Mouse (Mus musculus) limb, embryonic 14.5 days (tissue): ENCODE results near the gene Parva. TPM values are rescaled to one million over a fixed set of nuclear protein-coding genes. Genes with fewer than 3 reads are reported as not detected.

Source experiments
- ATAC-seq: fragments of 200-750 bp; cut with Nextera tagmentation; 2 replicates; pipeline ENCODE4 v1.8.0; 2017; ENCODE audit warnings: low read depth, moderate number of reproducible peaks, moderate TSS enrichment; ENCODE audit not compliant: low FRiP score
- DNase-seq: peaks from one replicate; pipeline ENCODE4 v3.0.0-alpha.2; 2015; ENCODE audit warnings: low spot score
- H3K27ac ChIP-seq: fragments of 300-500 bp; sonication (generic); replicated peaks from 2 replicates; pipeline ENCODE4 v1.5.1; 2014; ENCODE audit warnings: low read depth, mild to moderate bottlenecking, low read length, moderate library complexity, mixed read lengths
- H3K27me3 ChIP-seq: fragments of 300-500 bp; sonication (generic); 2 replicates; pipeline ENCODE4 v1.6.1; 2014; ENCODE audit warnings: low read length, mixed read lengths; ENCODE audit not compliant: control insufficient read depth, insufficient read depth
- H3K36me3 ChIP-seq: fragments of 300-500 bp; sonication (generic); 2 replicates; pipeline ENCODE4 v1.6.1; 2014; ENCODE audit warnings: mild to moderate bottlenecking, low read length, moderate library complexity, mixed read lengths; ENCODE audit not compliant: control insufficient read depth, insufficient read depth
- H3K4me1 ChIP-seq: fragments of 300-500 bp; sonication (generic); 2 replicates; pipeline ENCODE4 v1.6.1; 2014; ENCODE audit warnings: antibody characterized with exemption, low read length, mixed read lengths; ENCODE audit not compliant: control insufficient read depth, insufficient read depth
- H3K4me2 ChIP-seq: fragments of 300-500 bp; sonication (generic); replicated peaks from 2 replicates; pipeline ENCODE4 v1.6.1; 2014; ENCODE audit warnings: low read depth, mild to moderate bottlenecking, low read length, moderate library complexity; ENCODE audit not compliant: severe bottlenecking
- H3K4me3 ChIP-seq: fragments of 300-500 bp; sonication (generic); replicated peaks from 2 replicates; pipeline ENCODE4 v1.5.1; 2014; ENCODE audit warnings: low read length
- H3K9ac ChIP-seq: fragments of 300-500 bp; sonication (generic); 2 replicates; pipeline ENCODE4 v1.6.1; 2014; ENCODE audit warnings: mild to moderate bottlenecking, low read depth, low read length, moderate library complexity; ENCODE audit not compliant: severe bottlenecking
- H3K9me3 ChIP-seq: fragments of 300-500 bp; sonication (generic); 2 replicates; pipeline ENCODE4 v1.6.1; 2016; ENCODE audit warnings: low read length; ENCODE audit not compliant: control insufficient read depth
- POLR2A ChIP-seq: fragments of 200-500 bp; IDR thresholded peaks from 2 replicates; pipeline ENCODE4 v1.8.0; 2012; ENCODE audit warnings: inconsistent platforms, mild to moderate bottlenecking, moderate library complexity, borderline replicate concordance; ENCODE audit not compliant: insufficient read depth, insufficient read length; ENCODE audit errors: extremely low read depth
- WGBS: fragments of 180-500 bp; shearing (Covaris S2); extraction: QIAGEN DNeasy Blood & Tissue Kit; methylation state at CpG from one replicate; pipeline ENCODE4 v1.1.7; 2014; 5-methylcytosine and 5-hydroxymethylcytosine counted together
- polyA plus RNA-seq, 2 experiments: library from polyadenylated mRNA; depleted of rRNA in 1 of 2; stranded (reverse) in 1 of 2; unstranded in 1 of 2; fragments of >200 nt; fragmentation: Nextera tagmentation in 1 of 2; extraction: Ambion mirVana in 1 of 2; gene quantifications; 2 replicates each; pipeline versions ENCODE4 v1.2.1 to v1.2.3; 2012 to 2014

Parva gene
- polyA plus RNA-seq, 2 experiments = 82.2 to 88.8 TPM

DNA sequence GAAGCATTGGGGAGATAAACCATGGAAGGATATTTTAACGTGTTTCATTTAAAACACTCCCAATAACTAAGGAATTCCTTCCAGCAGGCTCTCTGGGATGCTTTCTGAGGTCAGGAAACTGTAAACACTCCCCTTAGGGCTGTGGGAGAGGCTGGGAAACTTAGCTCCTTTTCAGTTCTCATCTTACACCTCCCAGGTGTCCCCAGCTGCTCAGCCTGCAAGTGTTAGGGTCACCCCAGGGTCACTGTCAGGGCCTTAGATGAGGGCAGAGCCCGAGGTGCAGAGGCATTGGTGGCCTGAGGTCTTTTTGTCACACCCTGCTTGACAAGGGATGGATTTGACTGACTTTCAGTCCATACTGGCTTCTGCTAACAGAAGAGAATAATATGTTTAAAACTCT, 35.8 kb downstream of the Parva start:
- peak; percentile 36; the same call in 1 of the 2 replicates for ATAC-seq
- Histone ChIP-seq H3K4me3 (no peak overlapping the region), H3K4me1 (peaks cover 42% of the 10 kb centered on the region), H3K36me3 (peaks cover 5% of the 10 kb centered on the region; the same call in 1 of the 2 replicates), H3K9ac (no peak overlapping the region), H3K27me3 (no peaks in the 10 kb centered on the region), H3K27ac (peak overlapping the region; percentile 56), H3K9me3 (no peaks in the 10 kb centered on the region), H3K4me2 (peak overlapping the region; percentile 11; the same call in 1 of the 2 replicates)
- peak; percentile 49 for DNase-seq
- WGBS = 2% methylated on average over 2 of the region's 2 CpGs
- TF ChIP-seq POLR2A = no peak

DNA sequence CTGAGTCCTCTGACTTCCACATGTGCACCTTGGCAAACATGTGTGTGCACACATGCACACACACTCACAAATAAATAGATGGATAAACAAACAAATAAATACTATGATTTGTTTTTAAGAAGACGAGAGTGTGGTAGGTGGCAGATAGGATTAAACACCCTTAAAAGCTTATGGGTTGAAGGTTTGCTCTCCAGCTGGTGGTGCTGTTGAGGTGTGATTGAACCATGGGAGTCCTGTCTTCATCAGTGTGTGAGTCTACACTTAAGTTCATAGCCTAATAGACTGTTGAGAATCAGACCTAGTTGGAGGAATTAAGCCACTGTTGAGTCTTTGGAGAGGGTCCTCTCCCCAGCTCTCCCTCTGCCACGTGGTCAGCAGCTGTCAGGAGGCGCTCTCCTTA, 38.6 kb downstream of the Parva start:
- no peaks in the 10 kb centered on the region for H3K9me3 ChIP-seq
- H3K4me3 ChIP-seq = no peak overlapping the region
- H3K36me3 ChIP-seq = peaks cover 5% of the 10 kb centered on the region; the same call in 1 of the 2 replicates
- no peaks in the 10 kb centered on the region for H3K27me3 ChIP-seq
- 64% methylated on average over 3 of the region's 3 CpGs for WGBS
- DNase-seq (no peak), ATAC-seq (no peak)
- no peak overlapping the region for H3K9ac ChIP-seq
- peaks cover 37% of the 10 kb centered on the region for H3K4me1 ChIP-seq
- no peak for TF ChIP-seq POLR2A
- no peak overlapping the region for H3K4me2 ChIP-seq
- H3K27ac ChIP-seq = no peak overlapping the region

DNA sequence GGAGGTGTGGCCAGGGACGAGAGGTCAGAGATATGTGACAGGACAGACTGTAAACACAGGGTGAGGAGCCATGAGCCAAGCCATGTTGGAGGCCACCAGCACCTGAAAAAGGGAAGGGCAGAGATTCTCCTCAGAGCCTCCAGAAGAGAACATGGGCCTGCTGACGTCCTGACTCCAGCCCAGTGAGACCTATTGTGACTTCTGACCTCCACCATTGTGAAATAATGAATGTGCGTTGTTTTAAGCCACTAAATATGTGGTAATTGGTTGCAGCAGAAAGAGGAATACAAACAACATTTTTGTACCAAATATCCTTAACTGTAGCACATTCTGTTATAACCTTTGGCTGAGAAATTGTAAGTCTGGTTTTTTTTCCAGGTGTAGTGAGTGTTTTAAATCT, 39.5 kb downstream of the Parva start:
- H3K36me3 ChIP-seq = peaks cover 5% of the 10 kb centered on the region; the same call in 1 of the 2 replicates
- ATAC-seq (no peak), DNase-seq (no peak)
- H3K27ac ChIP-seq = no peak overlapping the region
- no peak overlapping the region for H3K4me3 ChIP-seq
- H3K4me2 ChIP-seq = no peak overlapping the region
- H3K27me3 ChIP-seq = no peaks in the 10 kb centered on the region
- H3K9me3 ChIP-seq = no peaks in the 10 kb centered on the region
- H3K4me1 ChIP-seq = peaks cover 41% of the 10 kb centered on the region
- H3K9ac ChIP-seq = no peak overlapping the region
- WGBS = 67% methylated on average over 3 of the region's 3 CpGs
- no peak for TF ChIP-seq POLR2A

DNA sequence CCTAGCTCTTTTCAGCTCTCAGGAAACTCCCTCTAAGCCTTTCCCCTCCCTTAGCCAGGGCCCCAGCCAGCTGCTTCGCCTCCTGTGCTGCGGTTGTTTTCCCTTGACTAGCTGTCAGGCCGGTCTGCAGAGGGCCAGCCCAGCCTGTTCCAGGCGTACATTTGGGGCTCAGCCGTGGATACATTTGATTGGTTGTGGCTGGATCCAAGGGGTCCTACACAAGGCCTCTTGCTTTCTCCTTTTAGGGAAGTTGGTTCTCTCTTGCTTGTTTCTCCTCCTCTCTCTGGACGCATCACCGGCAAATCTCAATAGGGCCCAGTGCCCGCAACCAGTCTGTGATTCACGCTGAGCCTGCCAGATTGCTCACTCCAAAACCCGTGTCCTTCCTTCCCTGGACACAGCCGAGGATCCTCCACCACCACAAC, 40.4 kb downstream of the Parva start:
- 0 out of 2 replicates have a peak overlapping the region, but pooled peaks have one; percentile 2 for H3K4me2 ChIP-seq
- H3K36me3 ChIP-seq = peaks cover 5% of the 10 kb centered on the region; the same call in 1 of the 2 replicates
- ATAC-seq (peak; percentile 82), DNase-seq (peak; percentile 84)
- no peaks in the 10 kb centered on the region for H3K27me3 ChIP-seq
- WGBS = 20% methylated on average over 11 of the region's 11 CpGs
- H3K9me3 ChIP-seq = no peaks in the 10 kb centered on the region
- peaks cover 38% of the 10 kb centered on the region for H3K4me1 ChIP-seq
- no peak for TF ChIP-seq POLR2A
- no peak overlapping the region for H3K9ac ChIP-seq
- peak overlapping the region; percentile 75 for H3K27ac ChIP-seq
- no peak overlapping the region for H3K4me3 ChIP-seq

DNA sequence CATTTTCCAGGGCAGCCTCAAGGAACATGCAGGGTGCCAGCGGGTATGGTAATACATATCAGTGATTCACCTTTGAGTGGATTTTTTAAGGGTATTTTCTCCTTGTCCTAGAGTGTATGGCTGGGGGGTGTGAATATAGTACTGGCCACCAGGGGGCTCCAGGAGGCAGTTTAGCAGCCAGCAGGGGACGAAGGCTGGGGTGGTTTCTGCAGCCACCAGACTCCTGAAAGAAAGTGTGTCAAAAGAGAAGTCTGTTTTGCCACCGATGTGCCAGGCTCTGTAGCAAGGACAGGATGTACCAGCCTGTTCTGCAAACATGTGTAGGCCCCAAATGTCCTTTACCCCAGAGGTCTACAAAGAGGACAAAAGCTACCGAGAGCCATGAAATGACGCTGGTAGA, 42.5 kb downstream of the Parva start:
- no peak overlapping the region for H3K27ac ChIP-seq
- peak; percentile 53; the same call in 1 of the 2 replicates for ATAC-seq

DNA sequence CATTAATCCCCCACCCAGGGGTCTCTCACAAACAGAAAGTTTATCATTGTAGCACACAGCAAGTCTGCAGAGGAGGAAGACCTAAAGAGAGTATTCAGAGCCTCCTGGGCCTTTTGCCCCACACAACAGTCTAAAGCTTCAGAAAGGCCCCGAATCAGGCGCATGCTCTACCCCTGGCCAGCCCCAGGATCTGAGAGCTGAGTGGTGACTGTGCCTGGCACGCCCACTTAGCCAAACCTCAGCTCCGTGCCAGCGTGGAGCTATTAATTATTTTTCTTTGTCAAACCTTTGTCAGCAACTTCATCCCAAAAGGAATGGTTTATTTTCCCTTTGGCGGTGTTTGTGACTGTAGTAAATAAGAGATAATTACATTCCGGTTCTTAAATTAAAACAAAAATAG, 44.0 kb downstream of the Parva start:
- no peaks in the 10 kb centered on the region for H3K36me3 ChIP-seq
- H3K9ac ChIP-seq = no peak overlapping the region
- 0 out of 2 replicates have a peak overlapping the region, but pooled peaks have one; percentile 34 for H3K27ac ChIP-seq
- no peak overlapping the region for H3K4me3 ChIP-seq
- no peak overlapping the region for H3K4me2 ChIP-seq
- WGBS = 53% methylated on average over 7 of the region's 7 CpGs
- no peaks in the 10 kb centered on the region for H3K9me3 ChIP-seq
- ATAC-seq (no peak), DNase-seq (peak; percentile 32)
- H3K27me3 ChIP-seq = no peaks in the 10 kb centered on the region
- no peak for TF ChIP-seq POLR2A
- H3K4me1 ChIP-seq = peaks cover 39% of the 10 kb centered on the region

More for the DNA sequence above, 42.5 kb downstream of the Parva start:
- no peak for TF ChIP-seq POLR2A
- H3K4me2 ChIP-seq = no peak overlapping the region
- 42% methylated on average over 5 of the region's 5 CpGs for WGBS
- peaks cover 39% of the 10 kb centered on the region for H3K4me1 ChIP-seq
- no peaks in the 10 kb centered on the region for H3K27me3 ChIP-seq
- DNase-seq = peak; percentile 77
- H3K9ac ChIP-seq = no peak overlapping the region
- no peaks in the 10 kb centered on the region for H3K36me3 ChIP-seq
- no peak overlapping the region for H3K4me3 ChIP-seq
- no peaks in the 10 kb centered on the region for H3K9me3 ChIP-seq
